8 mouse cellular contexts compared by ENCODE assay signal in genomic region chr1:167660521-167661101, GRCm38 (mm10). TPM values are rescaled to one million over a fixed set of nuclear protein-coding genes. Genes with fewer than 3 reads are reported as not detected.
DNase-seq lines count a peak whose midpoint lies in the region; ATAC-seq lines count a peak whose summit lies in the region.

No protein-coding gene starts in this region.

- under 1% methylated on average over 21 of the region's 21 CpGs for WGBS in embryonic facial prominence, embryonic 13.5 days
- WGBS in heart, embryonic 10.5 days: 3% methylated on average over 21 of the region's 21 CpGs
- under 1% methylated on average over 21 of the region's 21 CpGs for WGBS in limb, embryonic 15.5 days

- H3K4me3 ChIP-seq in embryonic facial prominence, embryonic 13.5 days: peak overlapping the region; percentile 30
- peak overlapping the region; percentile 47 for H3K4me3 ChIP-seq in heart, embryonic 10.5 days
- peak overlapping the region; percentile 27 for H3K4me3 ChIP-seq in limb, embryonic 15.5 days

- H3K27ac ChIP-seq in embryonic facial prominence, embryonic 13.5 days: peak overlapping the region; percentile 51; the same call in 1 of the 2 replicates
- H3K27ac ChIP-seq in heart, embryonic 10.5 days: no peak overlapping the region
- peak overlapping the region; percentile 54 for H3K27ac ChIP-seq in limb, embryonic 15.5 days

- DNase-seq in layer of hippocampus, adult 11-12 months (ENCODE audit: low spot score): peak; percentile 24
- no peak for DNase-seq in layer of hippocampus, adult 9-10 months (ENCODE audit: low spot score)
- no peak for DNase-seq in heart, embryonic 10.5 days (ENCODE audit: low spot score)
- DNase-seq in kidney, adult 8-10 months: peak; percentile 17 to 24
- peak; percentile 16 for DNase-seq in ovary, postnatal 10 days (ENCODE audit: low spot score)
- no peak for DNase-seq in spleen, adult 18-20 months

- H3K4me2 ChIP-seq in embryonic facial prominence, embryonic 13.5 days: peak overlapping the region; percentile 60
- peak overlapping the region; percentile 53 for H3K4me2 ChIP-seq in limb, embryonic 15.5 days

- no peaks in the 10 kb centered on the region for H3K9me3 ChIP-seq in embryonic facial prominence, embryonic 13.5 days
- no peaks in the 10 kb centered on the region for H3K9me3 ChIP-seq in heart, embryonic 10.5 days
- H3K9me3 ChIP-seq in limb, embryonic 15.5 days: no peaks in the 10 kb centered on the region

- H3K4me1 ChIP-seq in embryonic facial prominence, embryonic 13.5 days: peaks cover 35% of the 10 kb centered on the region
- H3K4me1 ChIP-seq in heart, embryonic 10.5 days: peaks cover 11% of the 10 kb centered on the region
- H3K4me1 ChIP-seq in limb, embryonic 15.5 days: peaks cover 20% of the 10 kb centered on the region

- H3K9ac ChIP-seq in embryonic facial prominence, embryonic 13.5 days: no peak overlapping the region
- H3K9ac ChIP-seq in limb, embryonic 15.5 days: no peak overlapping the region

- H3K36me3 ChIP-seq in embryonic facial prominence, embryonic 13.5 days: no peaks in the 10 kb centered on the region
- H3K36me3 ChIP-seq in heart, embryonic 10.5 days: no peaks in the 10 kb centered on the region
- no peaks in the 10 kb centered on the region for H3K36me3 ChIP-seq in limb, embryonic 15.5 days

- H3K27me3 ChIP-seq in embryonic facial prominence, embryonic 13.5 days: peaks cover 59% of the 10 kb centered on the region
- peaks cover 79% of the 10 kb centered on the region for H3K27me3 ChIP-seq in heart, embryonic 10.5 days (ENCODE audit: insufficient read depth, poor library complexity, severe bottlenecking)
- H3K27me3 ChIP-seq in limb, embryonic 15.5 days: peaks cover 51% of the 10 kb centered on the region

- peak; percentile 86 for ATAC-seq in embryonic facial prominence, embryonic 13.5 days (ENCODE audit: insufficient number of reproducible peaks, insufficient read depth, low FRiP score, low TSS enrichment, low read depth)
- peak; percentile 76 for ATAC-seq in limb, embryonic 15.5 days (ENCODE audit: insufficient number of reproducible peaks, low FRiP score, low TSS enrichment, low read depth)

RNA-seq across cellular contexts. Expression of gene Lmx1a, which starts 28.4 kb away (rescaled TPM):
- 0.63 and 0.76 TPM in 2 replicates for polyA plus RNA-seq in embryonic facial prominence, embryonic 13.5 days (2015; fragmentation: Nextera tagmentation; extraction: Ambion mirVana)
- 2.2 and 4.0 TPM in 2 replicates for polyA plus RNA-seq in heart, embryonic 10.5 days (2016; fragmentation: Nextera tagmentation; extraction: Ambion mirVana)
- polyA plus RNA-seq in limb, embryonic 15.5 days (2015; fragmentation: Nextera tagmentation; extraction: Ambion mirVana): 0.56 and 0.61 TPM in 2 replicates

Comparison
In these comparisons a context has a peak if more than half of its experiments do, and no peak if none do; other contexts are left out.
1. DNase-seq: peak in layer of hippocampus, adult 11-12 months (single experiment), kidney, adult 8-10 months (2 of 2) and ovary, postnatal 10 days (single experiment); none in layer of hippocampus, adult 9-10 months (single experiment), heart, embryonic 10.5 days (single experiment) and spleen, adult 18-20 months (0 of 2).
2. Peak in every context shown above with its lines, with median percentiles within 50 percentile points of each other: H3K4me3 ChIP-seq.